Mouse (Mus musculus) ES-Bruce4 (cell line): ENCODE measurements around the gene Usp49. TPM values are rescaled to one million over a fixed set of nuclear protein-coding genes. Genes with fewer than 3 reads are reported as not detected.
A peak's percentile ranks its signal among the peaks of the same experiment; 100 is the strongest.
"Not testable (repeated sequence)": the region's sequence is repeated elsewhere in the genome, so short reads cannot be mapped to it uniquely, and the experiment has no call there.

ENCODE experiments used
- H3K27ac ChIP-seq: 2 replicates; pipeline ENCODE4 v1.5.1; 2012; ENCODE audit warnings: low read length, inconsistent platforms; ENCODE audit not compliant: insufficient read depth
- H3K27me3 ChIP-seq: 2 replicates; pipeline ENCODE4 v1.6.1; 2012; ENCODE audit warnings: mild to moderate bottlenecking, low read length, inconsistent platforms; ENCODE audit not compliant: control insufficient read depth, poor library complexity, insufficient read depth, severe bottlenecking
- H3K36me3 ChIP-seq: 2 replicates; pipeline ENCODE4 v1.6.1; 2012; ENCODE audit warnings: inconsistent platforms, mild to moderate bottlenecking, low read length, moderate library complexity; ENCODE audit not compliant: control insufficient read depth, poor library complexity, insufficient read depth, severe bottlenecking
- H3K4me1 ChIP-seq: one replicate; pipeline ENCODE4 v1.8.1; 2011; ENCODE audit warnings: low read length; ENCODE audit not compliant: control insufficient read depth, insufficient read depth
- H3K4me3 ChIP-seq: 2 replicates; pipeline ENCODE4 v1.5.1; 2011; ENCODE audit warnings: low read depth, mild to moderate bottlenecking, low read length
- H3K9ac ChIP-seq: 2 replicates; pipeline ENCODE4 v1.6.1; 2012; ENCODE audit warnings: low read depth, mild to moderate bottlenecking, inconsistent platforms; ENCODE audit not compliant: poor library complexity, severe bottlenecking
- H3K9me3 ChIP-seq: replicated peaks from 2 replicates; pipeline ENCODE4 v1.6.1; 2012; ENCODE audit warnings: mild to moderate bottlenecking, low read length, inconsistent platforms; ENCODE audit not compliant: control insufficient read depth, poor library complexity, insufficient read depth, severe bottlenecking
- CTCF ChIP-seq: IDR thresholded peaks from one replicate; pipeline ENCODE4 v1.8.1; 2011; ENCODE audit warnings: low read depth, low read length
- EP300 ChIP-seq: IDR thresholded peaks from 2 replicates; pipeline ENCODE4 v1.6.1; 2011; ENCODE audit warnings: low read depth, low read length; ENCODE audit not compliant: insufficient read depth
- POLR2A ChIP-seq: IDR thresholded peaks from one replicate; pipeline ENCODE4 v1.8.1; 2011; ENCODE audit warnings: low read length; ENCODE audit not compliant: insufficient read depth
- polyA plus RNA-seq: library from polyadenylated mRNA; stranded (reverse); fragments of >200 nt; gene quantifications from 2 replicates; pipeline ENCODE4 v1.2.4, GENCODE M21; 2011; ENCODE audit warnings: low read depth; ENCODE audit not compliant: missing spikeins, insufficient read depth, insufficient read length

Gene Usp49
- polyA plus RNA-seq, 1 experiment, result 16.8 TPM

GRCm38 (mm10) chr17:47597838-47598579 is 32.5 kb upstream of the Usp49 start:
- peaks cover 6% of the 10 kb centered on the region for H3K4me1 ChIP-seq
- TF ChIP-seq CTCF, result peak; percentile 58
- no peak for TF ChIP-seq POLR2A
- no peak for TF ChIP-seq EP300
- no peaks in the 10 kb centered on the region for H3K9me3 ChIP-seq
- peak overlapping the region; percentile 23; the same call in 1 of the 2 replicates for H3K9ac ChIP-seq
- H3K27ac ChIP-seq, result peak overlapping the region; percentile 69
- no peaks in the 10 kb centered on the region for H3K27me3 ChIP-seq
- peaks cover 30% of the 10 kb centered on the region for H3K36me3 ChIP-seq
- H3K4me3 ChIP-seq, result no peak overlapping the region

- H3K27me3 ChIP-seq, H3K4me3 ChIP-seq, H3K9me3 ChIP-seq, H3K4me1 ChIP-seq, H3K9ac ChIP-seq: not testable (repeated sequence)
- peaks cover 32% of the 10 kb centered on the region for H3K36me3 ChIP-seq
- H3K27ac ChIP-seq, result peak overlapping the region; percentile 49
These were observed 31.7 kb upstream of the Usp49 start for GRCm38 (mm10) chr17:47598580-47599304.

DNA sequence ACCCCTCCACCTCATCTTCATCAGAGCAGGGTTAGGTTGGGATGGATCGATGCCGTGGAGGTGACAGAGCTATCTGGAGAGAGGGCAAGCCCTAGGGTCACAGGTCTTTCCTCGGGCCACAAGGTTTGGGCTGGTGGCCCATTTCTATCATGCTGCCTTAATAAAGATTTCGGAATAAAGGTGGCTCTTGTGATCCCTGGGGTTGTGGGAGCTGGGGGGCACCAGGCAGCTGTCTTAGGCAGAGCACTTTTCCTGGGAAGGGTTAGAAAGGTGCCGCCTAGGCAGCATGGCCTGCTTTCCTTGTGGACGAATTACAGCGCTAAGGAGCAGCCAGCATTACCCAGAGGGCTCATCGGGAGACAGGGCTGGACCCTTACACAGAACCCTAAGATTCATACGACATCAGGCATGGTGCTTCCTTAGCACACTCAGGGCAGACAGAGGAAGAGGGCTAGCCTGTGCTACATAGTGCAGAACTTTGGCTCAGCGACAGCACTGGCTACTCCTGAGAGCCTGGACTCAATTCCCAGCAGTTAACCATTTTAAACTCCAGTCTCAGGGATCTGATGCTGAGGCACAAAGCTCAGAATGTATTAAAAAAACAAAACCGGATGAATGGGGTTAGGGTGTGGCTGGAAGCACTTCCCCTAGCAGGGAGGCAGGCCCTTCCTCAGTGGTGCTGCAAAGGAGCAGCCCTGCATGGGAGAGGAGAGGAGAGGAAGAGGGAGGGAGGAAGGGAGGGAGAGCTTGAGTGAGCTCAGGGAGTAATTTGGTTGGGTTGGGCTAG is 30.8 kb upstream of the Usp49 start:
- Histone ChIP-seq H3K9me3 (no peaks in the 10 kb centered on the region), H3K4me3 (no peak overlapping the region), H3K27ac (peak overlapping the region; percentile 49), H3K4me1 (peaks cover 6% of the 10 kb centered on the region), H3K9ac (no peak overlapping the region), H3K27me3 (no peaks in the 10 kb centered on the region), H3K36me3 (peaks cover 41% of the 10 kb centered on the region)
- no peak for TF ChIP-seq POLR2A
- TF ChIP-seq CTCF, result no peak
- TF ChIP-seq EP300, result peak; percentile 64; the same call in 1 of the 2 replicates

DNA sequence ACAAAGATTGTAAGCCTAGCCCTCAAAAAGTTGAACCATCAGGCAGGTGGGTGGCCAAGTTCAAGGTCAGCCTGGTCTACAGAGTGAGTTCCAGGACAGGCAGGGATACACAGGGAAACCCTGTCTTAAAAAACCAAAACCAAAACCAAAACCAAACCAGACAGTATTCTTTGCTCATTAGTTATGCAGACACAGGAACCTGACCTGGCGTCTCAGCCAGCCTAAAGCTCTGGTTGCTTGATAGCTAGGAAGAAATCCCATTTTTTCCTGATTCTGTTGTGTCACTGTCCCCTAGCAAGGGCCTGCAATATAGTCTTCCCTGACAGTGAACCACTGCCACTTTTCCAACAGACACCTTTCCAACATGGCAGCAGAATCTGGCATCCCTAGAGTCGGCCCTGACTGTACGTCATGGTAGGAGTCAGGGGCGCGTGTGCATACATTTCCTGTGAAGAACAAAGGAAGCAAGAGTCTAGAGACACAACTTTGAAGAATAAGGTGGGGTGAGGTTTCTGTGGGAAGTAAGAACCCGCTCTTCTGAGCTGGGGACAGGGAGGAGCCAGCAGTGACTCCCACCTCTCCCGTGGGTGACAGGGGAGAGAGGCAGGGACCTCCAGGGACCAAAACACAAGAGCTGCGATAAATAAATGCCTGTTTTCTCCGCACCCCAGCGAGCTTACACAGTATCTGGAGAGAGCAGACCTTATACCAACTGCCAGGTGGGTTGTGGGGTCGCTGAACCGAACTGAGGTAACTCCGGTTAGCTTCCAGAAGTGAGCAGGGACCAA is 29.7 kb upstream of the Usp49 start:
- peaks cover 47% of the 10 kb centered on the region for H3K36me3 ChIP-seq

GRCm38 (mm10) chr17:47601389-47601755 is 29.1 kb upstream of the Usp49 start:
- TF ChIP-seq EP300, result no peak
- no peak for TF ChIP-seq POLR2A
- no peak for TF ChIP-seq CTCF

More for the DNA sequence above, 29.7 kb upstream of the Usp49 start:
- Histone ChIP-seq H3K9me3 (no peaks in the 10 kb centered on the region), H3K27me3 (no peaks in the 10 kb centered on the region), H3K9ac (no peak overlapping the region), H3K4me1 (peaks cover 6% of the 10 kb centered on the region), H3K27ac (peak overlapping the region; percentile 37), H3K4me3 (no peak overlapping the region; the same call in 1 of the 2 replicates)
- no peak for TF ChIP-seq EP300
- TF ChIP-seq POLR2A, result no peak

More at GRCm38 (mm10) chr17:47601389-47601755, 29.1 kb upstream of the Usp49 start:
- Histone ChIP-seq H3K36me3 (peaks cover 47% of the 10 kb centered on the region), H3K9ac (no peak overlapping the region), H3K4me1 (peaks cover 6% of the 10 kb centered on the region), H3K27ac (peak overlapping the region; percentile 37), H3K9me3 (no peaks in the 10 kb centered on the region), H3K4me3 (peak overlapping the region; percentile 11; the same call in 1 of the 2 replicates), H3K27me3 (no peaks in the 10 kb centered on the region)
